Comparison of ENCODE assay signal across 8 mouse cellular contexts in the genomic region with DNA sequence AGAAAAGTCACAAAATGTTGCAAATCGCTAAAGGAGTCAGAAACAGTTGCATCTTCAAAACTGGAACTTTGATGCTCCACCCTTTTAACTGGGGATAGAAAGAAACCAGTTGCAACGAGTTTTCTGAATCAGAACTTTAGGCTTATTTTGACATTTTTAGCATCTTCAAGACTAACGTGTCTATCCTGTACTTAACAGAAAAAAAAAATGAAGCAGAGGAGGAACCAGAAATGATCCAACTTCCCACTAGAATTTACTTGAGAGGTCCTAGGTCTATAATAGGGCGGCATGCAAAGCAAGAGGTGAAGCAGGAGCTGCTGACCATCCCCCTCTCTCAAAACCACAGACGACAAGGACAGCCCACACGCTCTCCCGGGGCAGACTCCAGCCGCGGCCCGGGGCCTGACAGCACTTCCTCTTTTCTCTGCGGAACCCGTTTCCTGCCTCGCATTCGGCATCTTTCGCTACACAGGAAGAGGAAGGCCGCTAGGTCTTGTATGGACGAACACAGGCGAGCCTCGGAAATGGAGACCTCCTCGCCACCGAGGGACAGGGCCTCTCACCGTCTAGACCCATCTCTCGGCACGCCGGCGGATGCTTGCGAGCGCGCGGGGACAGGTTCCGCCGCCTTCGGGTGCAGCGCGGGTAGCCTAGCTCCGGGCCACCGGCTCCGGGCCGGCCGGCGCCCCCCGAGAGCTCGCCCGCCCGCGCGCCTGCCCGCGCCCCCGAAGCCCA. TPM values are rescaled to one million over a fixed set of nuclear protein-coding genes. Genes with fewer than 3 reads are reported as not detected.
A peak's percentile ranks its signal among the peaks of the same experiment; 100 is the strongest.
DNase-seq lines count a peak whose midpoint lies in the region; ATAC-seq and TF ChIP-seq lines count a peak whose summit lies in the region.

No protein-coding gene starts in this region.

- 1% methylated on average over 49 of the region's 50 CpGs for WGBS in forebrain, embryonic 14.5 days
- WGBS in liver, embryonic 16.5 days (ENCODE audit: insufficient replicate concordance), result under 1% methylated on average over 48 of the region's 50 CpGs
- WGBS in neural tube, embryonic 12.5 days, result 2% methylated on average over 48 of the region's 50 CpGs

- peak overlapping the region; percentile 90 for H3K27ac ChIP-seq in ES-E14 (ENCODE audit: insufficient read depth, low read depth, low read length, poor library complexity, severe bottlenecking)
- peak overlapping the region; percentile 91 for H3K27ac ChIP-seq in forebrain, embryonic 14.5 days (ENCODE audit: low read depth, low read length)
- H3K27ac ChIP-seq in liver, embryonic 16.5 days (ENCODE audit: low read length), result peak overlapping the region; percentile 97
- H3K27ac ChIP-seq in neural tube, embryonic 12.5 days, result peak overlapping the region; percentile 87
- H3K27ac ChIP-seq in testis, adult 2 months (ENCODE audit: control insufficient read depth, insufficient read depth, low read depth, low read length), result peak overlapping the region; percentile 84

- H3K27me3 ChIP-seq in forebrain, embryonic 14.5 days (replicated peaks; ENCODE audit: control insufficient read depth, insufficient read depth, low read length), result no peaks in the 10 kb centered on the region
- H3K27me3 ChIP-seq in liver, embryonic 16.5 days (ENCODE audit: control insufficient read depth, insufficient read depth, low read depth, low read length), result no peaks in the 10 kb centered on the region
- H3K27me3 ChIP-seq in neural tube, embryonic 12.5 days (replicated peaks), result no peaks in the 10 kb centered on the region
- no peaks in the 10 kb centered on the region for H3K27me3 ChIP-seq in testis, adult 2 months (ENCODE audit: control insufficient read depth, insufficient read depth, low read length)

- H3K9ac ChIP-seq in ES-E14 (ENCODE audit: insufficient read depth, low read depth, low read length, poor library complexity, severe bottlenecking), result peak overlapping the region; percentile 92
- H3K9ac ChIP-seq in forebrain, embryonic 14.5 days (ENCODE audit: low read length), result peak overlapping the region; percentile 88
- H3K9ac ChIP-seq in liver, embryonic 16.5 days (ENCODE audit: low read depth, low read length), result peak overlapping the region; percentile 97
- peak overlapping the region; percentile 80 for H3K9ac ChIP-seq in neural tube, embryonic 12.5 days

- TF ChIP-seq CTCF in testis, adult 2 months (IDR thresholded peaks at IDR 0.05; ENCODE audit: control insufficient read depth, insufficient read depth, insufficient replicate concordance, low read depth, low read length), result no peak

- H3K4me1 ChIP-seq in ES-E14 (ENCODE audit: control insufficient read depth in 2 of 2, insufficient read depth in 2 of 2, low read length in 2 of 2, poor library complexity in 1 of 2), result peaks cover 4 to 9% of the 10 kb centered on the region in 2 experiments; a peak in 3 of 4 replicates
- H3K4me1 ChIP-seq in forebrain, embryonic 14.5 days (ENCODE audit: control insufficient read depth, insufficient read depth, low read length), result peaks cover 11% of the 10 kb centered on the region
- peaks cover 20% of the 10 kb centered on the region for H3K4me1 ChIP-seq in liver, embryonic 16.5 days (ENCODE audit: control insufficient read depth, low read depth, low read length)
- peaks cover 12% of the 10 kb centered on the region for H3K4me1 ChIP-seq in neural tube, embryonic 12.5 days
- peaks cover 2% of the 10 kb centered on the region for H3K4me1 ChIP-seq in testis, adult 2 months (ENCODE audit: control insufficient read depth, insufficient read depth, low read length)

- peak; percentile 69 for DNase-seq in ES-E14 (ENCODE audit: low read depth, low spot score)
- DNase-seq in c-Kit-positive CD71-positive TER-119-positive erythroid progenitor cells, embryonic 14.5 days (ENCODE audit: low spot score), result peak; percentile 63
- DNase-seq in forebrain, embryonic 14.5 days (ENCODE audit: low spot score), result peak; percentile 77
- DNase-seq in heart, postnatal 10 days, result peak; percentile 86 to 88
- peak; percentile 82 to 89 for DNase-seq in kidney, postnatal 4 days

- H3K4me3 ChIP-seq in ES-E14 (ENCODE audit: insufficient read depth in 1 of 2, low read depth in 1 of 2, low read length in 2 of 2, poor library complexity in 1 of 2, severe bottlenecking in 1 of 2), result peak overlapping the region; percentile 94 to 95
- peak overlapping the region; percentile 78 for H3K4me3 ChIP-seq in forebrain, embryonic 14.5 days (ENCODE audit: low read depth, low read length)
- peak overlapping the region; percentile 96 for H3K4me3 ChIP-seq in liver, embryonic 16.5 days (ENCODE audit: low read depth, low read length)
- peak overlapping the region; percentile 83 for H3K4me3 ChIP-seq in neural tube, embryonic 12.5 days
- peak overlapping the region; percentile 98 for H3K4me3 ChIP-seq in testis, adult 2 months (ENCODE audit: control insufficient read depth, low read depth, low read length)

- peak overlapping the region; percentile 71 for H3K4me2 ChIP-seq in forebrain, embryonic 14.5 days (ENCODE audit: low read length)
- H3K4me2 ChIP-seq in liver, embryonic 16.5 days (ENCODE audit: low read depth, low read length), result peak overlapping the region; percentile 75
- peak overlapping the region; percentile 71 for H3K4me2 ChIP-seq in neural tube, embryonic 12.5 days (replicated peaks)

- intact Hi-C loops in heart, postnatal 10 days (cut with DNase I), result loop anchor here (2.0 kb wide), 1 partner anchor 187 kb away; a partner anchor contains a TSS

- in situ Hi-C loops in ES-E14 (cut with MboI; ENCODE audit: low sequenced_read_pairs in 2 of 2, unreplicated experiment in 2 of 2), result no loop called here

- H3K36me3 ChIP-seq in ES-E14 (ENCODE audit: control insufficient read depth, insufficient read depth, low read length, poor library complexity, severe bottlenecking), result peaks cover 4% of the 10 kb centered on the region; the same call in 1 of the 2 replicates
- no peaks in the 10 kb centered on the region for H3K36me3 ChIP-seq in forebrain, embryonic 14.5 days (ENCODE audit: control insufficient read depth, insufficient read depth, low read length)
- H3K36me3 ChIP-seq in liver, embryonic 16.5 days (ENCODE audit: control insufficient read depth, insufficient read depth), result no peaks in the 10 kb centered on the region
- no peaks in the 10 kb centered on the region for H3K36me3 ChIP-seq in neural tube, embryonic 12.5 days
- H3K36me3 ChIP-seq in testis, adult 2 months (ENCODE audit: control insufficient read depth, insufficient read depth, low read length), result no peaks in the 10 kb centered on the region

- ATAC-seq in forebrain, embryonic 14.5 days, result peak; percentile 56
- ATAC-seq in liver, embryonic 16.5 days (ENCODE audit: low read depth), result peak; percentile 38
- peak; percentile 87 for ATAC-seq in neural tube, embryonic 12.5 days (ENCODE audit: low FRiP score, low read depth)

- H3K9me3 ChIP-seq in ES-E14 (ENCODE audit: control insufficient read depth, insufficient read depth, low read depth, low read length), result no peaks in the 10 kb centered on the region
- no peaks in the 10 kb centered on the region for H3K9me3 ChIP-seq in forebrain, embryonic 14.5 days (replicated peaks; ENCODE audit: control insufficient read depth, low read length)
- H3K9me3 ChIP-seq in liver, embryonic 16.5 days (replicated peaks; ENCODE audit: control insufficient read depth, low read length), result no peaks in the 10 kb centered on the region
- no peaks in the 10 kb centered on the region for H3K9me3 ChIP-seq in neural tube, embryonic 12.5 days

- TF ChIP-seq POLR2A in testis, adult 2 months (IDR thresholded peaks at IDR 0.05; ENCODE audit: control insufficient read depth, low read depth, low read length), result 0 out of 2 replicates have a peak, but pooled peaks have one; percentile 1

TF ChIP-seq in ES-E14, 5 proteins besides CTCF, POLR2A, EP300 and RAD21:
- TF ChIP-seq MAFK (IDR thresholded peaks at IDR 0.05; ENCODE audit: insufficient read depth, low read depth, low read length) (no peak), HCFC1 (IDR thresholded peaks at IDR 0.05; ENCODE audit: borderline replicate concordance, insufficient read depth, low read length) (0 out of 2 replicates have a peak, but pooled peaks have one; percentile 32), CHD2 (IDR thresholded peaks at IDR 0.05; ENCODE audit: low read depth, low read length) (no peak), ZC3H11A (IDR thresholded peaks at IDR 0.05; ENCODE audit: borderline replicate concordance, low read depth, low read length) (no peak)

RNA-seq across cellular contexts. Expression of a gene that starts 0.5 kb away (rescaled TPM):
- 70.3 and 107 TPM in 2 replicates for total RNA-seq in ES-E14 (2012; rRNA removed)
- 79.6 and 80.9 TPM in 2 replicates for polyA plus RNA-seq in forebrain, embryonic 14.5 days (2014; fragmentation: Nextera tagmentation; extraction: Ambion mirVana)
- total RNA-seq in heart, postnatal 10 days (2021), result 100 to 1,000 TPM in 1 of 2 experiments, 10 to 100 TPM in 1; 95.8 to 107 TPM
- polyA plus RNA-seq in liver, embryonic 16.5 days (2015; fragmentation: Nextera tagmentation; extraction: Ambion mirVana), result 39.9 and 56.3 TPM in 2 replicates
- 142 and 145 TPM in 2 replicates for polyA plus RNA-seq in neural tube, embryonic 12.5 days (2016; fragmentation: Nextera tagmentation; extraction: Ambion mirVana)
- 8.0 and 11.3 TPM in 2 replicates for polyA plus RNA-seq in testis, adult 2 months (2012; rRNA removed)

Comparison
In these comparisons a context has a peak if more than half of its experiments do, and no peak if none do; other contexts are left out.
1. Peak in every context shown above with its lines: DNase-seq, ATAC-seq, H3K4me3 ChIP-seq and H3K27ac ChIP-seq.